Mouse (Mus musculus): ENCODE data around the gene Bst2. TPM values are rescaled to one million over a fixed set of nuclear protein-coding genes. Genes with fewer than 3 reads are reported as not detected.
"Not testable (repeated sequence)": the region's sequence is repeated elsewhere in the genome, so short reads cannot be mapped to it uniquely, and the experiment has no call there.

Bst2 gene
- polyA plus RNA-seq, 1 experiment from 2014 or later: 27.0 TPM

GRCm38 (mm10) chr8:71528362-71529073 is 8.7 kb downstream of the Bst2 start:
- WGBS (ENCODE audit: insufficient replicate concordance): 18% methylated on average over 11 of the region's 11 CpGs
- H3K4me2 ChIP-seq (ENCODE audit: low read depth, low read length): no peak overlapping the region
- peaks cover 20% of the 10 kb centered on the region for H3K27me3 ChIP-seq (ENCODE audit: control insufficient read depth, insufficient read depth, low read depth, low read length)
- H3K9ac ChIP-seq (ENCODE audit: low read depth, low read length): no peak overlapping the region
- peak; percentile 65 for ATAC-seq (ENCODE audit: low read depth)
- peak overlapping the region; percentile 3; the same call in 1 of the 2 replicates for H3K27ac ChIP-seq (ENCODE audit: low read length)
- H3K9me3 ChIP-seq (replicated peaks; ENCODE audit: control insufficient read depth, low read length): no peaks in the 10 kb centered on the region
- H3K36me3 ChIP-seq (ENCODE audit: control insufficient read depth, insufficient read depth): no peaks in the 10 kb centered on the region
- H3K4me3 ChIP-seq (ENCODE audit: low read depth, low read length): no peak overlapping the region
- H3K4me1 ChIP-seq (ENCODE audit: control insufficient read depth, low read depth, low read length): no peaks in the 10 kb centered on the region; the same call in none of the 2 replicates

DNA sequence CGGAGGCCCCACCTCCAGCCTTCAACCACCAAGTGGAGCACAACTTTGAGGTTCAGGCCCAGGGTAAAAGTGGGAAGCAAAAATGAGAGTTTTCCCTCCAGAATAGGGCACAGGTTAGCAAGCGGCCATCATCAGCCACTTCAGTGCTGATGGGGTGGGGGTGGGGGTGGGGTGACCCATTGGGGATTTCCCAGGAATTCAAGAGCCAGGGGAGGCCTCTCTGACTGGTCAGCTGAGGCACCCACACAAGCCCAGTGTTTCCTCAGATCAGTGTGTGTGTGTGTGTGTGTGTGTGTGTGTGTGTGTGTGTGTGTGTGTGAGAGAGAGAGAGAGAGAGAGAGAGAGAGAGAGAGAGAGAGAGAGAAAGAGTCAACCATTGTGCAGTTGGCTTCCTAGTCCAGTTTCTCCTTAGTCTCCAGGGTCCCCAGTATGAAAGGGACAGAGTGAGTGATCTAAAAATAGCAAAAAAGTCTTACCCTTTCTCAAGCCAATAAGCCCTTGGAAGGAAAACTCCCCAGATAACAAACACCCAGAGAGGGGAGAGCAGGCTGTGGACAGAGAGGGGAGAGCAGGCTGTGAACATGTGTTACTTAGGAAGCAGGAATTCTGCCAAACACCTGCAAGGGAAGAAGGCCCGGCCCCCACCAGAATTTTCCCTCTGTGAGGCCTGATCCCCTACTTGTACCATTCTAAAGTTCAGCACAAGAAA is 9.9 kb downstream of the Bst2 start:
- no peak overlapping the region for H3K4me3 ChIP-seq (ENCODE audit: low read depth, low read length)
- no peak overlapping the region for H3K4me2 ChIP-seq (ENCODE audit: low read depth, low read length)
- H3K27me3 ChIP-seq (ENCODE audit: control insufficient read depth, insufficient read depth, low read depth, low read length): peaks cover 20% of the 10 kb centered on the region
- H3K4me1 ChIP-seq (ENCODE audit: control insufficient read depth, low read depth, low read length): no peaks in the 10 kb centered on the region; the same call in none of the 2 replicates
- no peak for ATAC-seq (ENCODE audit: low read depth)
- 44% methylated on average over 3 of the region's 3 CpGs for WGBS (ENCODE audit: insufficient replicate concordance)
- no peak overlapping the region for H3K27ac ChIP-seq (ENCODE audit: low read length)
- no peak overlapping the region for H3K9ac ChIP-seq (ENCODE audit: low read depth, low read length)
- no peaks in the 10 kb centered on the region for H3K9me3 ChIP-seq (replicated peaks; ENCODE audit: control insufficient read depth, low read length)
- H3K36me3 ChIP-seq (ENCODE audit: control insufficient read depth, insufficient read depth): no peaks in the 10 kb centered on the region

- H3K9ac ChIP-seq (ENCODE audit: low read depth, low read length): no peak overlapping the region
- no peaks in the 10 kb centered on the region; the same call in none of the 2 replicates for H3K4me1 ChIP-seq (ENCODE audit: control insufficient read depth, low read depth, low read length)
- WGBS (ENCODE audit: insufficient replicate concordance): 19% methylated on average over 6 of the region's 6 CpGs
- H3K9me3 ChIP-seq (replicated peaks; ENCODE audit: control insufficient read depth, low read length): no peaks in the 10 kb centered on the region
- peaks cover 20% of the 10 kb centered on the region for H3K27me3 ChIP-seq (ENCODE audit: control insufficient read depth, insufficient read depth, low read depth, low read length)
- no peak overlapping the region for H3K4me3 ChIP-seq (ENCODE audit: low read depth, low read length)
- ATAC-seq (ENCODE audit: low read depth): 0 out of 2 replicates have a peak, but pooled peaks have one; percentile 5
- no peaks in the 10 kb centered on the region for H3K36me3 ChIP-seq (ENCODE audit: control insufficient read depth, insufficient read depth)
- H3K27ac ChIP-seq (ENCODE audit: low read length): no peak overlapping the region
- H3K4me2 ChIP-seq (ENCODE audit: low read depth, low read length): no peak overlapping the region
Measured at GRCm38 (mm10) chr8:71526272-71526671, 11.0 kb downstream of the Bst2 start.

DNA sequence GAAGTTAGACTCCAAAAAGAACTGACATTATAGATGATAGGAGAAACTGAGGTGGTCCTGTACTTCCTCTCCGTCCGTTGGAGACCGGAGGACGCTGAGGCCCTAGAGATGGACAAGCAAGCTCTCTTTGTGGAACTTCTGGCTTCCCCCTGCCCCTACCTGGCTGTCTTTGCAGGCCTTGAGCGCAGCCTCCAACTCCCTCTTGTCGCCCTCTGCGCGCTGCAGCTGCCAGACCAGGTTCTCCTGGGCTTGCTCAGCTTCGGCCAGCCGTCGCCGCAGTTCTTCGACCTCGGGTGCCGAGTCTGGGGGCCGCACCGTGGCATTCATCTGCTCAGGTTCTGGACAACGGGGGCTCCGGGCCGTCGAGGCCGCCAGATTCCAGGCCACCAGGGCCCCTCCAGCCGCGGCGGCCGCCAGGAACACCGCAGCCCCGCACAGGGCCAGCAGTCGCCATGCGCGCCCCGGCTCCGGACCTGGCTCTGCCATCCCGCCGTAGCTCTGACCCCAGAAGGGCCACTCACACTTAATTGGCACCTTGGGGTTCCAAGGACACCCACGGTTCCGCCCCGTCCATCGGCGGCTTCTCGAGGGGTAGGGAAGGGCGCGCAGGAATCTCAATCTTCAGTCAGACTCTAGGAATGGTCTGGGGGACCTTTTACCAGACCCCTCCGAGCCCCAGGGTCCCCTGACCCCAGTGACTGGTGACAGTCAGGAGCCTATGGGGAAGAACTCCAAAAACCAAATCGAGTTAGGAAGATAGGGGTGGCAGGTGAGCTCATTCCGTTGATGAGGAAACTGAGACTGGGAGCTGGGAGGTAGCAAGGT is 11.8 kb downstream of the Bst2 start, which contains the start of gene Ccdc194:
Gene Ccdc194, minus strand, starts transcription at position 486 of the 825 bp plus-strand sequence.
- Histone ChIP-seq H3K9me3 (replicated peaks; ENCODE audit: control insufficient read depth, low read length) (no peaks in the 10 kb centered on the region), H3K27me3 (ENCODE audit: control insufficient read depth, insufficient read depth, low read depth, low read length) (peaks cover 20% of the 10 kb centered on the region), H3K4me3 (ENCODE audit: low read depth, low read length) (no peak within 1 kb of the TSS), H3K36me3 (ENCODE audit: control insufficient read depth, insufficient read depth) (no peaks in the 10 kb centered on the region), H3K27ac (ENCODE audit: low read length) (no peak within 1 kb of the TSS), H3K9ac (ENCODE audit: low read depth, low read length) (no peak within 1 kb of the TSS), H3K4me1 (ENCODE audit: control insufficient read depth, low read depth, low read length) (no peaks in the 10 kb centered on the region; the same call in none of the 2 replicates), H3K4me2 (ENCODE audit: low read depth, low read length) (no peak within 1 kb of the TSS)
- no peak for ATAC-seq (ENCODE audit: low read depth)
- WGBS (ENCODE audit: insufficient replicate concordance): 37% methylated on average over 44 of the region's 46 CpGs

- no peak overlapping the region for H3K4me2 ChIP-seq (ENCODE audit: low read depth, low read length)
- H3K9ac ChIP-seq (ENCODE audit: low read depth, low read length): no peak overlapping the region
- WGBS (ENCODE audit: insufficient replicate concordance): 2% methylated on average over 17 of the region's 17 CpGs
- no peak overlapping the region for H3K27ac ChIP-seq (ENCODE audit: low read length)
- H3K27me3 ChIP-seq (ENCODE audit: control insufficient read depth, insufficient read depth, low read depth, low read length): peaks cover 17% of the 10 kb centered on the region
- no peak overlapping the region for H3K4me3 ChIP-seq (ENCODE audit: low read depth, low read length)
- no peaks in the 10 kb centered on the region for H3K36me3 ChIP-seq (ENCODE audit: control insufficient read depth, insufficient read depth)
- peak; percentile 74 for ATAC-seq (ENCODE audit: low read depth)
- no peaks in the 10 kb centered on the region for H3K9me3 ChIP-seq (replicated peaks; ENCODE audit: control insufficient read depth, low read length)
- H3K4me1 ChIP-seq (ENCODE audit: control insufficient read depth, low read depth, low read length): no peaks in the 10 kb centered on the region; the same call in none of the 2 replicates
Measured at GRCm38 (mm10) chr8:71521634-71522033, 15.6 kb downstream of the Bst2 start.

GRCm38 (mm10) chr8:71519037-71519825 is 18.0 kb downstream of the Bst2 start:
- H3K27me3 ChIP-seq (ENCODE audit: control insufficient read depth, insufficient read depth, low read depth, low read length); H3K27ac ChIP-seq (ENCODE audit: low read length); H3K4me2 ChIP-seq (ENCODE audit: low read depth, low read length); H3K36me3 ChIP-seq (ENCODE audit: control insufficient read depth, insufficient read depth); H3K9me3 ChIP-seq (replicated peaks; ENCODE audit: control insufficient read depth, low read length); ATAC-seq (ENCODE audit: low read depth); H3K4me3 ChIP-seq (ENCODE audit: low read depth, low read length); H3K4me1 ChIP-seq (ENCODE audit: control insufficient read depth, low read depth, low read length); H3K9ac ChIP-seq (ENCODE audit: low read depth, low read length): not testable (repeated sequence)
- 18% methylated on average over 9 of the region's 10 CpGs for WGBS (ENCODE audit: insufficient replicate concordance)

GRCm38 (mm10) chr8:71516786-71517185 is 20.5 kb downstream of the Bst2 start:
- H3K27ac ChIP-seq (ENCODE audit: low read length): no peak overlapping the region
- H3K4me3 ChIP-seq (ENCODE audit: low read depth, low read length): no peak overlapping the region
- H3K36me3 ChIP-seq (ENCODE audit: control insufficient read depth, insufficient read depth): no peaks in the 10 kb centered on the region
- WGBS (ENCODE audit: insufficient replicate concordance): 34% methylated on average over 6 of the region's 6 CpGs
- H3K9me3 ChIP-seq (replicated peaks; ENCODE audit: control insufficient read depth, low read length): no peaks in the 10 kb centered on the region
- no peak for ATAC-seq (ENCODE audit: low read depth)
- H3K9ac ChIP-seq (ENCODE audit: low read depth, low read length): no peak overlapping the region
- H3K4me1 ChIP-seq (ENCODE audit: control insufficient read depth, low read depth, low read length): peaks cover 2% of the 10 kb centered on the region
- H3K4me2 ChIP-seq (ENCODE audit: low read depth, low read length): no peak overlapping the region
- no peaks in the 10 kb centered on the region for H3K27me3 ChIP-seq (ENCODE audit: control insufficient read depth, insufficient read depth, low read depth, low read length)

GRCm38 (mm10) chr8:71515043-71515442 is 22.2 kb downstream of the Bst2 start:
- no peaks in the 10 kb centered on the region for H3K36me3 ChIP-seq (ENCODE audit: control insufficient read depth, insufficient read depth)
- H3K4me1 ChIP-seq (ENCODE audit: control insufficient read depth, low read depth, low read length): peaks cover 9% of the 10 kb centered on the region
- H3K9ac ChIP-seq (ENCODE audit: low read depth, low read length): no peak overlapping the region
- H3K9me3 ChIP-seq (replicated peaks; ENCODE audit: control insufficient read depth, low read length): no peaks in the 10 kb centered on the region
- H3K4me3 ChIP-seq (ENCODE audit: low read depth, low read length): no peak overlapping the region
- no peak overlapping the region for H3K4me2 ChIP-seq (ENCODE audit: low read depth, low read length)
- ATAC-seq (ENCODE audit: low read depth): no peak
- H3K27ac ChIP-seq (ENCODE audit: low read length): no peak overlapping the region
- no peaks in the 10 kb centered on the region; the same call in 1 of the 2 replicates for H3K27me3 ChIP-seq (ENCODE audit: control insufficient read depth, insufficient read depth, low read depth, low read length)
- 55% methylated on average over 5 of the region's 5 CpGs for WGBS (ENCODE audit: insufficient replicate concordance)
